Mouse (Mus musculus): ENCODE measurements around the gene Kcnq1. TPM values are rescaled to one million over a fixed set of nuclear protein-coding genes. Genes with fewer than 3 reads are reported as not detected.

Gene Kcnq1
- total and polyA plus RNA-seq, 3 experiments = 0.63 to 0.96 TPM; not detected in 1

GRCm38 (mm10) chr7:143152350-143152749 lies 46.2 kb downstream of the Kcnq1 start:
- H3K4me3 ChIP-seq (ENCODE audit: control insufficient read depth in 1 of 2, insufficient read depth in 1 of 2, low read depth in 2 of 2, low read length in 2 of 2) = no peak overlapping the region
- H3K27ac ChIP-seq (ENCODE audit: control insufficient read depth, low read depth, low read length) = no peak overlapping the region
- no peaks in the 10 kb centered on the region for H3K9me3 ChIP-seq (replicated peaks; ENCODE audit: insufficient read depth, low read length)
- H3K27me3 ChIP-seq (ENCODE audit: control insufficient read depth in 1 of 2, insufficient read depth in 2 of 2, low read length in 2 of 2) = no peaks in the 10 kb centered on the region
- 0 out of 4 replicates have a peak, but pooled peaks cover 0 to 7% of the 10 kb centered on the region in 2 experiments for H3K4me1 ChIP-seq (ENCODE audit: control insufficient read depth in 1 of 2, insufficient read depth in 2 of 2, low read length in 2 of 2)
- TF ChIP-seq BHLHE40 (IDR thresholded peaks at IDR 0.05; ENCODE audit: borderline replicate concordance, low read depth, low read length) (no peak), CHD1 (IDR thresholded peaks at IDR 0.05; ENCODE audit: low read depth, low read length) (no peak), MAFK (IDR thresholded peaks at IDR 0.05; ENCODE audit: borderline replicate concordance, low read depth, low read length) (no peak), JUND (IDR thresholded peaks at IDR 0.05; ENCODE audit: low read depth, low read length) (no peak), GATA1 (IDR thresholded peaks at IDR 0.05; ENCODE audit: low read depth, low read length) (no peak), ZMIZ1 (IDR thresholded peaks at IDR 0.05; ENCODE audit: low read depth, low read length) (no peak), KAT2A (conservative IDR thresholded peaks at IDR 0.05; ENCODE audit: low read depth, low read length) (no peak), POLR2AphosphoS2 (IDR thresholded peaks at IDR 0.05; ENCODE audit: low read length) (no peak), CTCF (IDR thresholded peaks at IDR 0.05 in 2 of 3, conservative IDR thresholded peaks at IDR 0.05 in 1 of 3; ENCODE audit: control insufficient read depth in 1 of 3, insufficient read depth in 1 of 3, low read depth in 2 of 3, low read length in 3 of 3, poor library complexity in 1 of 3, severe bottlenecking in 1 of 3) (peak; percentile 45 to 77 (median 61)), SMC3 (IDR thresholded peaks at IDR 0.05; ENCODE audit: low read depth, low read length) (peak; percentile 78), RAD21 (IDR thresholded peaks at IDR 0.05; ENCODE audit: low read depth, low read length) (peak; percentile 70), ZC3H11A (IDR thresholded peaks at IDR 0.05; ENCODE audit: low read depth, low read length) (peak; percentile 39; the same call in 1 of the 2 replicates), MAZ (IDR thresholded peaks at IDR 0.05; ENCODE audit: low read depth, low read length) (no peak), ZNF384 (IDR thresholded peaks at IDR 0.05; ENCODE audit: low read depth, low read length) (no peak), ELF1 (IDR thresholded peaks at IDR 0.05; ENCODE audit: low read depth, low read length) (no peak), POLR2AphosphoS5 (IDR thresholded peaks at IDR 0.05; ENCODE audit: borderline replicate concordance, low read depth, low read length) (no peak), ETS1 (IDR thresholded peaks at IDR 0.05; ENCODE audit: low read depth, low read length) (no peak), HCFC1 (IDR thresholded peaks at IDR 0.05; ENCODE audit: low read depth, low read length) (no peak), TAL1 (IDR thresholded peaks at IDR 0.05; ENCODE audit: low read length) (no peak), TBP (IDR thresholded peaks at IDR 0.05; ENCODE audit: low read depth, low read length) (no peak), E2F4 (IDR thresholded peaks at IDR 0.05; ENCODE audit: borderline replicate concordance, low read depth, low read length) (no peak)
- H3K36me3 ChIP-seq (ENCODE audit: control insufficient read depth in 1 of 2, insufficient read depth in 2 of 2, low read length in 2 of 2) = no peaks in the 10 kb centered on the region
- H3K79me2 ChIP-seq (ENCODE audit: control insufficient read depth, insufficient read depth, low read length, poor library complexity) = no peaks in the 10 kb centered on the region
- H3K9ac ChIP-seq (ENCODE audit: control insufficient read depth, low read depth, low read length, poor library complexity, severe bottlenecking) = no peak overlapping the region
- peak; percentile 54 for DNase-seq (ENCODE audit: low read depth, low spot score)

- Histone ChIP-seq H3K9me3 (replicated peaks; ENCODE audit: insufficient read depth, low read length) (no peaks in the 10 kb centered on the region), H3K27me3 (ENCODE audit: control insufficient read depth in 1 of 2, insufficient read depth in 2 of 2, low read length in 2 of 2) (no peaks in the 10 kb centered on the region), H3K4me1 (ENCODE audit: control insufficient read depth in 1 of 2, insufficient read depth in 2 of 2, low read length in 2 of 2) (0 out of 4 replicates have a peak, but pooled peaks cover 0 to 7% of the 10 kb centered on the region in 2 experiments), H3K79me2 (ENCODE audit: control insufficient read depth, insufficient read depth, low read length, poor library complexity) (no peaks in the 10 kb centered on the region), H3K9ac (ENCODE audit: control insufficient read depth, low read depth, low read length, poor library complexity, severe bottlenecking) (peak overlapping the region; percentile 65), H3K27ac (ENCODE audit: control insufficient read depth, low read depth, low read length) (no peak overlapping the region), H3K36me3 (ENCODE audit: control insufficient read depth in 1 of 2, insufficient read depth in 2 of 2, low read length in 2 of 2) (no peaks in the 10 kb centered on the region), H3K4me3 (ENCODE audit: control insufficient read depth in 1 of 2, insufficient read depth in 1 of 2, low read depth in 2 of 2, low read length in 2 of 2) (peak overlapping the region; percentile 12 to 45; a peak in 3 of 4 replicates)
- DNase-seq (ENCODE audit: low read depth, low spot score) = peak; percentile 88
- TF ChIP-seq ZMIZ1 (IDR thresholded peaks at IDR 0.05; ENCODE audit: low read depth, low read length) (no peak), CTCF (IDR thresholded peaks at IDR 0.05 in 2 of 3, conservative IDR thresholded peaks at IDR 0.05 in 1 of 3; ENCODE audit: control insufficient read depth in 1 of 3, insufficient read depth in 1 of 3, low read depth in 2 of 3, low read length in 3 of 3, poor library complexity in 1 of 3, severe bottlenecking in 1 of 3) (peak; percentile 71 to 98 (median 96)), TCF12 (IDR thresholded peaks at IDR 0.05; ENCODE audit: low read depth, low read length) (0 out of 2 replicates have a peak, but pooled peaks have one; percentile 13), KAT2A (conservative IDR thresholded peaks at IDR 0.05; ENCODE audit: low read depth, low read length) (no peak), ZC3H11A (IDR thresholded peaks at IDR 0.05; ENCODE audit: low read depth, low read length) (peak; percentile 97), TBP (IDR thresholded peaks at IDR 0.05; ENCODE audit: low read depth, low read length) (no peak), POLR2A (IDR thresholded peaks at IDR 0.05; ENCODE audit: control insufficient read depth in 1 of 2, insufficient read depth in 1 of 2, low read depth in 1 of 2, low read length in 2 of 2, poor library complexity in 1 of 2) (no peak), SMC3 (IDR thresholded peaks at IDR 0.05; ENCODE audit: low read depth, low read length) (peak; percentile 99), BHLHE40 (IDR thresholded peaks at IDR 0.05; ENCODE audit: borderline replicate concordance, low read depth, low read length) (no peak), SIN3A (IDR thresholded peaks at IDR 0.05; ENCODE audit: low read length) (peak; percentile 55; the same call in 1 of the 2 replicates), NELFE (IDR thresholded peaks at IDR 0.05; ENCODE audit: low read depth, low read length) (no peak), MAFK (IDR thresholded peaks at IDR 0.05; ENCODE audit: borderline replicate concordance, low read depth, low read length) (peak; percentile 67; the same call in 1 of the 2 replicates), MAX (IDR thresholded peaks at IDR 0.05; ENCODE audit: low read length) (no peak), CHD1 (IDR thresholded peaks at IDR 0.05; ENCODE audit: low read depth, low read length) (no peak), HCFC1 (IDR thresholded peaks at IDR 0.05; ENCODE audit: low read depth, low read length) (0 out of 2 replicates have a peak, but pooled peaks have one; percentile 20), MAZ (IDR thresholded peaks at IDR 0.05; ENCODE audit: low read depth, low read length) (0 out of 2 replicates have a peak, but pooled peaks have one; percentile 28), USF1 (IDR thresholded peaks at IDR 0.05; ENCODE audit: low read depth, low read length) (no peak)
These were observed 47.8 kb downstream of the Kcnq1 start for GRCm38 (mm10) chr7:143153915-143154373.

Measured in MEL (cell line).